Mouse (Mus musculus): ENCODE data around the gene Zwilch.
A peak's percentile ranks its signal among the peaks of the same experiment; 100 is the strongest.
"Not testable (repeated sequence)": the region's sequence is repeated elsewhere in the genome, so short reads cannot be mapped to it uniquely, and the experiment has no call there.

Gene Zwilch

GRCm38 (mm10) chr9:64178974-64179646 lies 6.2 kb upstream of the Zwilch start, which contains the start of gene Snapc5:
Gene Snapc5 (plus strand): TSS chr9:64179274.
- DNase-seq (ENCODE audit: low spot score) = peak; percentile 60

GRCm38 (mm10) chr9:64178610-64178973 lies 5.7 kb upstream of the Zwilch start:
- peak; percentile 43 for DNase-seq (ENCODE audit: low spot score)

- no peak for DNase-seq (ENCODE audit: low spot score)
Measured at GRCm38 (mm10) chr9:64175378-64175777, 2.5 kb upstream of the Zwilch start.

GRCm38 (mm10) chr9:64174766-64175165 lies 1.9 kb upstream of the Zwilch start:
- no peak for DNase-seq (ENCODE audit: low spot score)

GRCm38 (mm10) chr9:64174341-64174740 lies 1.4 kb upstream of the Zwilch start:
- no peak for DNase-seq (ENCODE audit: low spot score)

GRCm38 (mm10) chr9:64173666-64174220 lies 839 bp upstream of the Zwilch start:
- no peak for DNase-seq (ENCODE audit: low spot score)

- DNase-seq (ENCODE audit: low spot score) = no peak
Measured at GRCm38 (mm10) chr9:64172145-64172815, 624 bp downstream of the Zwilch start.

GRCm38 (mm10) chr9:64169967-64170366 lies 2.9 kb downstream of the Zwilch start:
- DNase-seq (ENCODE audit: low spot score) = not testable (repeated sequence)

- peak; percentile 68 for DNase-seq (ENCODE audit: low spot score)
Measured at GRCm38 (mm10) chr9:64160471-64160870, 12.4 kb downstream of the Zwilch start.

GRCm38 (mm10) chr9:64156641-64157040 lies 16.3 kb downstream of the Zwilch start:
- DNase-seq (ENCODE audit: low spot score) = no peak

- no peak for DNase-seq (ENCODE audit: low spot score)
Measured at GRCm38 (mm10) chr9:64139879-64140278, 33.0 kb downstream of the Zwilch start.

GRCm38 (mm10) chr9:64138896-64139295 lies 34.0 kb downstream of the Zwilch start:
- peak; percentile 50 for DNase-seq (ENCODE audit: low spot score)

GRCm38 (mm10) chr9:64131623-64132022 lies 41.3 kb downstream of the Zwilch start:
- DNase-seq (ENCODE audit: low spot score) = no peak

GRCm38 (mm10) chr9:64126121-64126520 lies 46.8 kb downstream of the Zwilch start:
- DNase-seq (ENCODE audit: low spot score) = no peak

- DNase-seq (ENCODE audit: low spot score) = no peak
Measured at GRCm38 (mm10) chr9:64125307-64125706, 47.6 kb downstream of the Zwilch start.

- DNase-seq (ENCODE audit: low spot score) = not testable (repeated sequence)
Measured at GRCm38 (mm10) chr9:64124846-64125245, 48.1 kb downstream of the Zwilch start.

- no peak for DNase-seq (ENCODE audit: low spot score)
Measured at GRCm38 (mm10) chr9:64122601-64123000, 50.3 kb downstream of the Zwilch start.

GRCm38 (mm10) chr9:64120584-64121277 lies 52.2 kb downstream of the Zwilch start:
- no peak for DNase-seq (ENCODE audit: low spot score)

- peak; percentile 39 for DNase-seq (ENCODE audit: low spot score)
Measured at GRCm38 (mm10) chr9:64119898-64120297, 53.0 kb downstream of the Zwilch start.

GRCm38 (mm10) chr9:64116876-64117275 lies 56.0 kb downstream of the Zwilch start, which contains the start of gene Lctl:
Gene Lctl (plus strand): TSS chr9:64117147.
- DNase-seq (ENCODE audit: low spot score) = peak; percentile 40

GRCm38 (mm10) chr9:64115756-64116155 lies 57.1 kb downstream of the Zwilch start:
- no peak for DNase-seq (ENCODE audit: low spot score)

GRCm38 (mm10) chr9:64114646-64115045 lies 58.3 kb downstream of the Zwilch start:
- peak; percentile 78 for DNase-seq (ENCODE audit: low spot score)

- no peak for DNase-seq (ENCODE audit: low spot score)
Measured at GRCm38 (mm10) chr9:64110502-64110901, 62.4 kb downstream of the Zwilch start.
